Mouse (Mus musculus) liver, postnatal 0 days (tissue): ENCODE measurements around the gene Ip6k3. TPM values are rescaled to one million over a fixed set of nuclear protein-coding genes. Genes with fewer than 3 reads are reported as not detected.

ENCODE experiments used
- ATAC-seq: fragments of 200-750 bp; cut with Nextera tagmentation; 2 replicates; pipeline ENCODE4 v1.8.0; 2017; ENCODE audit warnings: mild to moderate bottlenecking, moderate library complexity
- DNase-seq: peaks from one replicate; pipeline ENCODE4 v3.0.0-alpha.2; 2016
- H3K27ac ChIP-seq: fragments of 300-500 bp; sonication (generic); 2 replicates; pipeline ENCODE4 v1.5.1; 2014; ENCODE audit warnings: antibody characterized with exemption, moderate library complexity, mild to moderate bottlenecking, low read depth
- H3K27me3 ChIP-seq: fragments of 300-500 bp; sonication (generic); 2 replicates; pipeline ENCODE4 v1.6.1; 2014; ENCODE audit warnings: low read length, control low read depth, mixed read lengths; ENCODE audit not compliant: insufficient read depth
- H3K36me3 ChIP-seq: fragments of 300-500 bp; sonication (generic); replicated peaks from 2 replicates; pipeline ENCODE4 v1.6.1; 2014; ENCODE audit warnings: mild to moderate bottlenecking, control low read depth, low read length, moderate library complexity, mixed read lengths; ENCODE audit not compliant: insufficient read depth
- H3K4me1 ChIP-seq: fragments of 300-500 bp; sonication (generic); 2 replicates; pipeline ENCODE4 v1.6.1; 2014; ENCODE audit warnings: antibody characterized with exemption, mild to moderate bottlenecking, control low read depth; ENCODE audit not compliant: insufficient read depth
- H3K4me2 ChIP-seq: fragments of 300-500 bp; sonication (generic); 2 replicates; pipeline ENCODE4 v1.6.1; 2014; ENCODE audit warnings: low read depth, mild to moderate bottlenecking, low read length, moderate library complexity, mixed read lengths
- H3K4me3 ChIP-seq: fragments of 300-500 bp; sonication (generic); 2 replicates; pipeline ENCODE4 v1.5.1; 2014; ENCODE audit warnings: low read depth, low read length
- H3K9ac ChIP-seq: fragments of 300-500 bp; sonication (generic); replicated peaks from 2 replicates; pipeline ENCODE4 v1.6.1; 2014; ENCODE audit warnings: mild to moderate bottlenecking, moderate library complexity
- H3K9me3 ChIP-seq: fragments of 300-500 bp; sonication (generic); 2 replicates; pipeline ENCODE4 v1.6.1; 2016; ENCODE audit warnings: mild to moderate bottlenecking, control low read depth, low read length, mixed read lengths
- CTCF ChIP-seq: sonication (generic); IDR thresholded peaks from 2 replicates; pipeline ENCODE4 v1.5.1; 2016; ENCODE audit warnings: antibody characterized with exemption, low read depth
- EP300 ChIP-seq: IDR thresholded peaks from 2 replicates; pipeline ENCODE4 v1.6.1; 2016; ENCODE audit warnings: antibody characterized with exemption, low read depth, mild to moderate bottlenecking
- WGBS: fragments of 180-500 bp; shearing (Covaris S2); extraction: QIAGEN DNeasy Blood & Tissue Kit; methylation state at CpG from one replicate; pipeline ENCODE4 v1.1.7; 2014; ENCODE audit not compliant: insufficient replicate concordance; 5-methylcytosine and 5-hydroxymethylcytosine counted together
- polyA plus RNA-seq: library from polyadenylated mRNA; unstranded; fragments of >200 nt; fragmentation: Nextera tagmentation; extraction: Ambion mirVana; gene quantifications from 2 replicates; pipeline ENCODE4 v1.2.1, GENCODE M21; 2015

Gene Ip6k3
- polyA plus RNA-seq, 1 experiment from 2014 or later: 0.06 TPM

DNA sequence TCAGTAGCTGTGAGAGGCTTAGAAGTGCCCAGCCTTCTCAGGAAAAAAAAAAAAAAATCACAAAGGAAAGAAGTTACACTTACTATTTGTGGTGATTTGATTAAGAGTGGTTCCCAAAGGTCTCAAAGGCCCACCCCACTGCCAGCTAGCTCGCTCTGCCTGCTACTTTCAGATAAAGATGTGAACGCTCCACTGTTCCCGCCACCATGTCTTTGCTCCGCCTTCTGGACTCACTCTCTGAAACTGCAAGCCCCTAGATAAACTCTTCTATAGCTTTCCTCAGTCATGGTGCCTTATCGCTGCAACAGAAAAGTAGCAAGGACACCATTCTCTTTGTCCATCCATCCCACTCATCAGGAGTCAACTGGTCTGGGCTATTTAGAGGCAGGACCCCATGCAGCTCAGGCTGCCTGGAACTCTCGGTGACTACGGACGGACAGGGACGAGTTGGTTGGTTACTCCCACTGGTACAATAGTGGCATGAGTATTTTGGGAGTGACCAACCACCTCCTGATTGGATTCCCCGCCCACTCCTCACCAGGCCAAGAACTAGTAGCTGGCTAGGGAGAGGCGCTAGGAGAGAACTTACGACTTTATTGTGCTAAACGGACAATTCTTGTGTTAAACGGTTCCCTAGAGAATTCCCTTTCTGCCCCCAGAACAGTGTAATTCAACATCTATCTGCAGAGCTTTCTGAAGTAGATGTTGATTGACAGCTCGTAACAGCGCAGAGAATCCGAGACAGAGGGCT is 11.0 kb upstream of the Ip6k3 start:
- Histone ChIP-seq H3K27me3 (no peaks in the 10 kb centered on the region), H3K9me3 (no peaks in the 10 kb centered on the region), H3K27ac (no peak overlapping the region), H3K36me3 (no peaks in the 10 kb centered on the region), H3K4me3 (no peak overlapping the region), H3K9ac (no peak overlapping the region), H3K4me2 (no peak overlapping the region), H3K4me1 (peaks cover 2% of the 10 kb centered on the region; the same call in 1 of the 2 replicates)
- 82% methylated on average over 17 of the region's 17 CpGs for WGBS
- DNase-seq: no peak
- no peak for ATAC-seq
- TF ChIP-seq EP300 (no peak), CTCF (no peak)

DNA sequence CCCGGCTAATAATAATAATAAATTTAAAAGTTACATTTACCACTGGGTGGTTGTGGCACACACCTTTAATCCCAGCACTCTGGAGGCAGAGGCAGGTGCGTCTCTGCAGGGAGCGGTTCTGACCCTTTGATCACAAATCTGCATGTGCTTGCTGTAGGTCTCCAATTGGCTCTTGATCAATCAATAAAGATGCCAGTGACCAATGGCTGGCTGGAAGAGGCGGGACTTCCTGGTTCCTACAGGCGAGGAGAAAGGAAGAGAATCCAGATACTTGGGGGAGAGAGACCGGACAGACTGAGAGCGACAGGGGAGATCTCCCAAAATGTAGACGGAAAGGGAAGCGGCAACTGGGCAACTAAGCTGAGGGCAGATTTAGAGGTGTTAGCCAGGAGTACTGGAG is 10.4 kb upstream of the Ip6k3 start:
- Histone ChIP-seq H3K4me1 (peaks cover 4% of the 10 kb centered on the region; the same call in 1 of the 2 replicates), H3K4me2 (no peak overlapping the region), H3K27ac (no peak overlapping the region), H3K9ac (no peak overlapping the region), H3K9me3 (no peaks in the 10 kb centered on the region), H3K4me3 (no peak overlapping the region), H3K27me3 (no peaks in the 10 kb centered on the region), H3K36me3 (no peaks in the 10 kb centered on the region)
- no peak for DNase-seq
- no peak for ATAC-seq
- WGBS: 83% methylated on average over 9 of the region's 9 CpGs
- TF ChIP-seq CTCF: no peak
- TF ChIP-seq EP300: no peak

DNA sequence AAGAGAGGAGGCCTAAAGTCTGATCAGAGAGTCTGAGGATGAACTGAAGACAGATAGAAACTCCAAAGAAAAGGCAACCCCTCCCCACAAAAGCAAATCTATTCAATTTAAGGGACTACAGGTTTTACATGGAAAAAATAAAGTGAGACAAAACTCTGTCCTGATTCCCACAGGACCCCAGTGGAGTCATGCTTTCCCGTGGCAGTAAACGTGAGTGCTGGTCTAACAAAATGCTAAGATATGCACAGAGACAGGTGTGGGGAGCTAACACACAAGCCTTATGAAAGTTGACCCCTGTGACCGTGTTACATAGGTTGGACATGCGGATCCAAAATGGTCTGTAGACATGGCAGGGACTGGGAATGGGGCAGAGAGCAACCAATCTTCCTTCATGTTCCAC is 9.2 kb upstream of the Ip6k3 start:
- ATAC-seq (no peak), DNase-seq (no peak)
- H3K27me3 ChIP-seq: no peaks in the 10 kb centered on the region
- no peak overlapping the region for H3K4me2 ChIP-seq
- 85% methylated on average over 4 of the region's 4 CpGs for WGBS
- H3K27ac ChIP-seq: no peak overlapping the region
- no peak for TF ChIP-seq CTCF
- TF ChIP-seq EP300: no peak
- no peak overlapping the region for H3K4me3 ChIP-seq
- H3K36me3 ChIP-seq: no peaks in the 10 kb centered on the region
- H3K4me1 ChIP-seq: peaks cover 4% of the 10 kb centered on the region; the same call in 1 of the 2 replicates
- no peak overlapping the region for H3K9ac ChIP-seq
- no peaks in the 10 kb centered on the region for H3K9me3 ChIP-seq

DNA sequence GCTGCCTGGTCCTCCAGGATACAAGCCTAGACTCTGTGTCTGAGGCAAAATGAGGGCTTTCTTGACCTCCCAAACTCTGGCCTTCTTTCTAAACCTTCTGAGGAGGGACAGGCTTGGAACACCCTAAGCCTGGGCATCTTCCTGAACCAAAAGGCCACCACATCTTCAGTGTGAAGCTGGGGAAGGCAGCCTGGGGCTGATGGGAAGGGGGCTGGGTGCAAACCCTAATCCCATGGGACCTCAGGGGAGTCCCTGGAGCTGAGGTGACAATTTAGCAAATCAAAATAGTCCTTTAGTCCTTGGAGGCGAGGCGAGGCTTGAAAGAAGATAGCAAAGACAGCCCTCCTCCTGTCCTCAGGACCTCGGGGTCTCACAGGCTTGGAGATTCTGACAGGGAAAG is 8.7 kb upstream of the Ip6k3 start:
- WGBS: 67% methylated on average over 3 of the region's 3 CpGs
- no peak for DNase-seq
- peaks cover 4% of the 10 kb centered on the region; the same call in 1 of the 2 replicates for H3K4me1 ChIP-seq
- no peak overlapping the region for H3K4me2 ChIP-seq
- no peak overlapping the region for H3K4me3 ChIP-seq
- TF ChIP-seq EP300 (no peak), CTCF (no peak)
- no peak for ATAC-seq
- no peaks in the 10 kb centered on the region for H3K9me3 ChIP-seq
- no peaks in the 10 kb centered on the region for H3K27me3 ChIP-seq
- no peaks in the 10 kb centered on the region for H3K36me3 ChIP-seq
- H3K9ac ChIP-seq: no peak overlapping the region
- H3K27ac ChIP-seq: no peak overlapping the region

DNA sequence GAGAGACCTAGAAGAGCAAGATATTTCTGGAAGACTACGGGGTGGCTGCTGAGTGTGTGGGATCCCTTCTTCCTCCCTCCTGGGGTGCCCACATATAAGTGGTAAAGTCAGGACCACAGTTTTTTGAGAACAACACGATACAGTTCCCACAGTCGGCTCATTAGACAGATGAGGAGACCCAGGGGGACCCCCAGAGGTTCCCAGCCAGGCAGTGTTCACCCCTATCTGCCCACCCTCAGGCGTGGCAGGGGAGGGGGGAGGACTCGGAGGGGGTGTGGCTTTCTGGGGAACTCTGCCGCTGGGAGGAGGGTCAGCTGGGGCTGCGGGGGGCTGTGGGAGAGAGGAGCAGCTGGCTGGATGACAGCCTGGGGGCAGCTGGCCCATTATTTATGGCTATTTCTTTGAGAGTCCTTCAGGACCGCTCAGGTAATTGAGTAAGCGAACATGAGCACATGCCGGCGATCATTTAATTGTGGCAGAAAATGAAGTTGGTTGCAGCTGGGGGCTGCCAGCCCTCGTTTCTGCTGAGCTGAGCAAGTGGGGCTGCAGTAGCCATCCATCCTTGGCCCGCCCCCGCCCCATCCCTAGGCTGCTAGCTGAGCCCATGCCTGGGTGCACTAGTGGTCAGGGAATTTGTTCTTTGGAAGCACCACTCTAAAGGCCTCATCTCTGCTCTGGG is 7.7 kb upstream of the Ip6k3 start:
- Histone ChIP-seq H3K36me3 (no peaks in the 10 kb centered on the region), H3K27me3 (no peaks in the 10 kb centered on the region), H3K4me2 (no peak overlapping the region), H3K27ac (no peak overlapping the region), H3K4me3 (no peak overlapping the region), H3K4me1 (peaks cover 4% of the 10 kb centered on the region; the same call in 1 of the 2 replicates), H3K9me3 (no peaks in the 10 kb centered on the region), H3K9ac (no peak overlapping the region)
- DNase-seq (no peak), ATAC-seq (no peak)
- no peak for TF ChIP-seq CTCF
- no peak for TF ChIP-seq EP300
- WGBS: 43% methylated on average over 14 of the region's 14 CpGs

DNA sequence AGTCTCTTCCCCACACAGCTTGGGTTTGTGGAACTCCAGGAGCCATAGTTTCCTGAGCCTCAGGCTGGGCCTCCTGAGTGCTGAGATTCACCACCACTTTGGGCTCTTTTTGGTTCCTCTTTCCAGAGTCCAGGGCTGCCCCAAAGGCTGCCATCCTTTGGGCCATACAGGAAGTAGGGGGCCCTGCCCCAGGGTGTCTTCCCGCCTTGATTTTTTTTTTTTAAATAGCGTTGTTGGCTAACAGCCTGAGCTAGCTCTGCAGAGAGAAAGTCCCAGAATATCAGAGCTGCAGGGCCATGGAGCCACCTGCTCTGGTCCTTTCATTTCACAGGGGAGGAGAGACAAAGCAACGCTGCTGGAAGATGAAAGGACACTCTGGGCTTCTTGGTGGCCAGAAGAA is 6.1 kb upstream of the Ip6k3 start:
- TF ChIP-seq EP300: no peak
- no peak for TF ChIP-seq CTCF
- 34% methylated on average over 3 of the region's 3 CpGs for WGBS

More for the DNA sequence above, 6.1 kb upstream of the Ip6k3 start:
- Histone ChIP-seq H3K9ac (no peak overlapping the region), H3K27me3 (no peaks in the 10 kb centered on the region), H3K4me1 (peaks cover 4% of the 10 kb centered on the region; the same call in 1 of the 2 replicates), H3K9me3 (no peaks in the 10 kb centered on the region), H3K4me3 (no peak overlapping the region), H3K27ac (peak overlapping the region; percentile 39; the same call in 1 of the 2 replicates), H3K4me2 (no peak overlapping the region), H3K36me3 (no peaks in the 10 kb centered on the region)
- no peak for ATAC-seq
- no peak for DNase-seq
